Mouse (Mus musculus) heart, embryonic 11.5 days (tissue): Measurements from ENCODE around the gene Tigd2. TPM values are rescaled to one million over a fixed set of nuclear protein-coding genes. Genes with fewer than 3 reads are reported as not detected.
"Not testable (repeated sequence)": the region's sequence is repeated elsewhere in the genome, so short reads cannot be mapped to it uniquely, and the experiment has no call there.

Source experiments
- ATAC-seq: fragments of 200-750 bp; cut with Nextera tagmentation; replicated peaks from 2 replicates; pipeline ENCODE4 v1.8.0; 2017; ENCODE audit warnings: moderate library complexity; ENCODE audit not compliant: insufficient number of reproducible peaks, low FRiP score, low TSS enrichment
- H3K27ac ChIP-seq: fragments of 300-500 bp; sonication (generic); 2 replicates; pipeline ENCODE4 v1.5.1; 2014; ENCODE audit warnings: mild to moderate bottlenecking, low read depth, low read length
- H3K27me3 ChIP-seq: fragments of 300-500 bp; sonication (generic); 2 replicates; pipeline ENCODE4 v1.6.1; 2014; ENCODE audit warnings: mild to moderate bottlenecking, low read length, mixed read lengths; ENCODE audit not compliant: control insufficient read depth, insufficient read depth
- H3K36me3 ChIP-seq: fragments of 300-500 bp; sonication (generic); 2 replicates; pipeline ENCODE4 v1.6.1; 2014; ENCODE audit warnings: mild to moderate bottlenecking, low read length, moderate library complexity, mixed read lengths; ENCODE audit not compliant: control insufficient read depth, insufficient read depth
- H3K4me1 ChIP-seq: fragments of 300-500 bp; sonication (generic); 2 replicates; pipeline ENCODE4 v1.6.1; 2014; ENCODE audit warnings: low read length; ENCODE audit not compliant: control insufficient read depth, insufficient read depth
- H3K4me2 ChIP-seq: fragments of 300-500 bp; sonication (generic); 2 replicates; pipeline ENCODE4 v1.6.1; 2014; ENCODE audit warnings: mild to moderate bottlenecking, moderate library complexity
- H3K4me3 ChIP-seq: fragments of 300-500 bp; sonication (generic); 2 replicates; pipeline ENCODE4 v1.5.1; 2014; ENCODE audit warnings: low read depth, low read length
- H3K9ac ChIP-seq: fragments of 300-500 bp; sonication (generic); 2 replicates; pipeline ENCODE4 v1.6.1; 2014; ENCODE audit warnings: mild to moderate bottlenecking, low read depth, low read length, moderate library complexity
- H3K9me3 ChIP-seq: fragments of 300-500 bp; sonication (generic); replicated peaks from 2 replicates; pipeline ENCODE4 v1.6.1; 2016; ENCODE audit warnings: low read length; ENCODE audit not compliant: control insufficient read depth
- WGBS: fragments of 180-500 bp; shearing (Covaris S2); extraction: QIAGEN DNeasy Blood & Tissue Kit; methylation state at CpG from one replicate; pipeline ENCODE4 v1.1.7; 2014; ENCODE audit not compliant: insufficient replicate concordance; 5-methylcytosine and 5-hydroxymethylcytosine counted together
- polyA plus RNA-seq: library from polyadenylated mRNA; unstranded; fragments of >200 nt; fragmentation: Nextera tagmentation; extraction: Ambion mirVana; gene quantifications from 2 replicates; pipeline ENCODE4 v1.2.1, GENCODE M21; 2014

Tigd2 gene
- polyA plus RNA-seq, 1 experiment from 2014 or later, result 22.2 TPM

- no peaks in the 10 kb centered on the region for H3K9me3 ChIP-seq
- H3K4me2 ChIP-seq, result no peak overlapping the region
- H3K9ac ChIP-seq, result no peak overlapping the region
- no peak overlapping the region for H3K27ac ChIP-seq
- no peaks in the 10 kb centered on the region for H3K4me1 ChIP-seq
- H3K4me3 ChIP-seq, result no peak overlapping the region
- no peaks in the 10 kb centered on the region for H3K36me3 ChIP-seq
- 38% methylated on average over 7 of the region's 7 CpGs for WGBS
- ATAC-seq, result no peak
- H3K27me3 ChIP-seq, result no peaks in the 10 kb centered on the region
Measured at GRCm38 (mm10) chr6:59180376-59180996, 28.2 kb upstream of the Tigd2 start.

DNA sequence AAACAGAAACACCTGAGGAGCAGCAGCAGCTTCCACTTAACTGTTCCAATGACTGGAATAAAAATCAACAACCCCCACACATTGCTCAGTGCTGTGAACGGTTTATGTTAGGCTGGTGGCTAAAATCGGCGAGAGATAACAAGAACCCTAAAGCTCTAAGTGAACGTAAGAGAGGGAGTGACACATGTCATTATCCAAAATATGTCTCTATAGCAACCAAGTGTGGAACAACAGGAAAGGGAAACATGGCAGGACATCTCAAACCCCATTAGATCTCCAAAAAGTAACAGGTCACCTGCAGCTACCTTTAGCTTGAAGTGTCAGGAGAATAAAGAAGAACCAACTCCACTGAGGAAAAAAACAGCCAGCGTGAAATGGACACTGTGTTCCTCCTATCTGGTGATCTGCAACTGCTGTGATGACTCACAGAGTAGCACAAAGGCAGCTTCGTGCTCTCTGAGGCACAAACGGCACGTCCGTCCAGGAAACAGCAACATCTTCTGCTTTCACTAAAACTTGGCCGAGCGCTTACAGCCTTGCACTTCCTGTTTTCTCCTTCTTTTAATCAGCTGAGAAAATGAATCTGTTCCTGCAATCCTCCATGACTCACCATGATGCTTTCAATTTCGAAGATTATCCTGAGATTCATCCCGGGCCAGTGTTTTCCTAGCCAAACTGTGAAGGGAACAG is 23.5 kb upstream of the Tigd2 start:
- H3K27me3 ChIP-seq, result no peaks in the 10 kb centered on the region
- no peak for ATAC-seq
- 42% methylated on average over 13 of the region's 13 CpGs for WGBS
- H3K4me1 ChIP-seq, result no peaks in the 10 kb centered on the region
- no peaks in the 10 kb centered on the region for H3K9me3 ChIP-seq
- no peaks in the 10 kb centered on the region for H3K36me3 ChIP-seq
- no peak overlapping the region for H3K4me2 ChIP-seq
- H3K4me3 ChIP-seq, result no peak overlapping the region
- H3K27ac ChIP-seq, result no peak overlapping the region
- H3K9ac ChIP-seq, result no peak overlapping the region

DNA sequence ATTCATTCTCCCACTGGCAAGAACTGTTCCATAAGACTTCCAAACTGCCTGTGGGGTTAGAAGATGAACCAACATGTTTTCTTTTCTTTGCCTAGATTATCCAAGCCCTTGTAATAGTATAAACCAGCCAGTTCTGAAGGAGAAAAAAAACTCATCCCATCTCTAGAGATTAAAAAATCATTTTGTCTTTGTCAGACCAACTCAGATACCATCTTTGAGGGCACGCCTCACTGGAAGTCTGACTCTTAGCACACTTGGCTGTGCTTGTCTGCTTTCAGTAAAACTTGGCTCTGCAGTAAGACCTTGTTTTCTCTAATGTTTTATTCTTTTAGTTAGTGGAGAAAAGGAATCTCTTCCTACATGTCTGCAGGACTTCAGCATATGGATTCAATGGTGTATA is 18.7 kb upstream of the Tigd2 start:
- Histone ChIP-seq H3K36me3 (no peaks in the 10 kb centered on the region), H3K9ac (no peak overlapping the region), H3K4me2 (no peak overlapping the region), H3K4me3 (no peak overlapping the region), H3K27me3 (no peaks in the 10 kb centered on the region), H3K27ac (no peak overlapping the region), H3K9me3 (no peaks in the 10 kb centered on the region), H3K4me1 (no peaks in the 10 kb centered on the region)
- WGBS, result 77% methylated on average over 1 of the region's 1 CpGs
- no peak for ATAC-seq

- H3K4me2 ChIP-seq, result not testable (repeated sequence)
- 75% methylated on average over 3 of the region's 3 CpGs for WGBS
Measured at GRCm38 (mm10) chr6:59194518-59194917, 14.2 kb upstream of the Tigd2 start.

DNA sequence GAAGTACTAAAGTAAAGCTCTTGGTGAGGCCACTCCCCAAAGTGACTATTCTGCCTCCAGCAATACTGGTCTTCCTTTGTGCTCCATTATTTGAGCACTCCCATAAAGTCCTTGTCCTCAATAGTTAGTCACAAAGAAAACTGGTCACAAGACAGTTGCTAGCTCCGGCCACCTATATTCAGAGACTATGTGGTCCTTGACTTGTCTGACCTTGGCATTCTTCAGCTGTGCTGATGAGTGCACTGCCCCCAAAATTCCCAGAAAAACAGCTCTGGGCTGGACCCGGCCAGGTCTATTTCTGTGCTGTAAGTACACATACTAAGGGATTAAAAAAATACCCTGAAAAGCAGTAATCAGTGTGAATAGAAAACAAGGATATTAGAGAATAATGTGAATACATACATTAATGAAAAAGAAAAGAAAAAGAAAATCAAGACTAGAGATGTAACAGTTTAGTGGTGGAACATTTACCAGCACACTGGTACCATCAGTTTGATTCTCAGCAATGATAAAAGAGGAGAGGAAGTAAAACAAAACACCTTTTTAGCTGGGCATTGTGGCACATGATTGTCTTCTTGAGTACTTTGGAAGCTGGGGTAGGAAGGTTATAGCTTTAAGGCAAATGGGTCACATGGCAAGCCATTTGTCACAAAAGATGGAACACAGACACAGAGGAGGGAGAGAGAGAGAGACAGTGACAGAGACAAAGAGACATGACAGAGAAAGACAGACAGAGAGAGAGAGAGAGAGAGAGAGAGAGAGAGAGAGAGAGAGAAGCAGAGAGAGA is 12.6 kb upstream of the Tigd2 start:
- WGBS, result 37% methylated on average over 2 of the region's 2 CpGs
- no peaks in the 10 kb centered on the region for H3K27me3 ChIP-seq
- no peak for ATAC-seq
- no peak overlapping the region for H3K4me2 ChIP-seq
- no peak overlapping the region for H3K4me3 ChIP-seq
- no peaks in the 10 kb centered on the region for H3K36me3 ChIP-seq
- H3K27ac ChIP-seq, result peak overlapping the region; percentile 3; the same call in 1 of the 2 replicates
- no peaks in the 10 kb centered on the region; the same call in 1 of the 2 replicates for H3K4me1 ChIP-seq
- H3K9ac ChIP-seq, result no peak overlapping the region
- no peaks in the 10 kb centered on the region for H3K9me3 ChIP-seq

More at GRCm38 (mm10) chr6:59194518-59194917, 14.2 kb upstream of the Tigd2 start:
- H3K4me1 ChIP-seq, H3K27ac ChIP-seq, H3K4me3 ChIP-seq, H3K27me3 ChIP-seq, H3K9ac ChIP-seq, ATAC-seq, H3K9me3 ChIP-seq, H3K36me3 ChIP-seq: not testable (repeated sequence)

GRCm38 (mm10) chr6:59196746-59197145 is 11.9 kb upstream of the Tigd2 start:
- Histone ChIP-seq H3K9me3 (no peaks in the 10 kb centered on the region), H3K36me3 (no peaks in the 10 kb centered on the region), H3K4me1 (no peaks in the 10 kb centered on the region; the same call in 1 of the 2 replicates), H3K9ac (no peak overlapping the region), H3K27ac (no peak overlapping the region), H3K27me3 (no peaks in the 10 kb centered on the region), H3K4me2 (no peak overlapping the region), H3K4me3 (no peak overlapping the region)
- no peak for ATAC-seq

DNA sequence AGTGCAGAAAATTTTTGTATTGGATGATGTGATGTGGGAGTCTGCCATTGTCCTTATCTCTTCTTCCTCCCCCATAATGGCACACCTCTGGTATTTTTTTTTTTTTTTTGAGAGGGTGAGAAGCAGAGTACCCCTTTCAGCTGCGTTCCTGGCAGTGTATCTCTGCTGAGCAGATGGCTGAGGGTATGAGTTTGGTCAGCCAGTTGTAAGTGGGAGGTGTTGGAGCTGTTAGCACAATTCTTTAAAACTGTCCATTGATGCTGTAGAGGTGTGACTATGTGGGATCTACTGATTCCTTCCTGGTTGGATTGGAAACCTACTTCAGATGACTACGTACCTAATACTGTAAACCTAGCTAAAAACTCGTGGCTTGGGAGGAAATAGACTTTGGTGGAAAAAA is 10.3 kb upstream of the Tigd2 start:
- no peak overlapping the region for H3K27ac ChIP-seq
- no peak overlapping the region for H3K4me2 ChIP-seq
- H3K9me3 ChIP-seq, result no peaks in the 10 kb centered on the region
- no peaks in the 10 kb centered on the region for H3K36me3 ChIP-seq
- no peak overlapping the region for H3K4me3 ChIP-seq
- no peaks in the 10 kb centered on the region; the same call in 1 of the 2 replicates for H3K4me1 ChIP-seq
- no peak for ATAC-seq
- H3K9ac ChIP-seq, result no peak overlapping the region
- H3K27me3 ChIP-seq, result no peaks in the 10 kb centered on the region
- 69% methylated on average over 3 of the region's 3 CpGs for WGBS

- H3K27ac ChIP-seq, result no peak overlapping the region
- WGBS, result 90% methylated on average over 2 of the region's 2 CpGs
- H3K4me3 ChIP-seq, result no peak overlapping the region
- H3K9me3 ChIP-seq, result no peaks in the 10 kb centered on the region
- no peak overlapping the region for H3K9ac ChIP-seq
- H3K4me1 ChIP-seq, result no peaks in the 10 kb centered on the region; the same call in 1 of the 2 replicates
- no peaks in the 10 kb centered on the region for H3K27me3 ChIP-seq
- no peak for ATAC-seq
- no peaks in the 10 kb centered on the region for H3K36me3 ChIP-seq
- H3K4me2 ChIP-seq, result no peak overlapping the region
Measured at GRCm38 (mm10) chr6:59199021-59199420, 9.6 kb upstream of the Tigd2 start.
